In genomic region chr2:156630288-156630687, GRCm38 (mm10) we compare ENCODE assay signal across 17 mouse cellular contexts. TPM values are rescaled to one million over a fixed set of nuclear protein-coding genes. Genes with fewer than 3 reads are reported as not detected.
A peak's percentile ranks its signal among the peaks of the same experiment; 100 is the strongest.
DNase-seq lines count a peak whose midpoint lies in the region; ATAC-seq and TF ChIP-seq lines count a peak whose summit lies in the region.
"Had no signal": no experiment of that assay in that cellular context is flagged by ENCODE, and none has a peak within 500 bp of the region (broad histone marks: within the 10 kb centered on the region; RNA-seq: fewer than 3 reads in every experiment).

No protein-coding gene starts in this region.

- no peak for DNase-seq in hindbrain, postnatal 0 days (ENCODE audit: low spot score)
- DNase-seq in hindbrain, embryonic 10.5 days (ENCODE audit: low spot score), result no peak
- no peak for DNase-seq in lung, embryonic 14.5 days
- DNase-seq in lung, postnatal 14 days, result no peak
- no peak for DNase-seq in T-cell, adult 2 months (ENCODE audit: low spot score)
- DNase-seq in adrenal gland, postnatal 14 days, result no peak
- DNase-seq: adrenal gland, adult 8-10 months; cerebellum, postnatal 10 days; heart, adult 11 months; kidney, postnatal 4 days; lung, postnatal 36 days had no signal

- no peaks in the 10 kb centered on the region for H3K27me3 ChIP-seq in hindbrain, postnatal 0 days (ENCODE audit: insufficient read depth, low read length)
- H3K27me3 ChIP-seq in hindbrain, embryonic 10.5 days (ENCODE audit: insufficient read depth, poor library complexity, severe bottlenecking), result no peaks in the 10 kb centered on the region
- H3K27me3 ChIP-seq in lung, embryonic 14.5 days (ENCODE audit: insufficient read depth, low read length), result no peaks in the 10 kb centered on the region
- no peaks in the 10 kb centered on the region for H3K27me3 ChIP-seq in ES-Bruce4 (ENCODE audit: control insufficient read depth, insufficient read depth, low read length, poor library complexity, severe bottlenecking)
- H3K27me3 ChIP-seq: embryonic facial prominence, embryonic 15.5 days; stomach, embryonic 15.5 days had no signal

- H3K4me2 ChIP-seq in hindbrain, postnatal 0 days (ENCODE audit: low read depth, low read length), result no peak overlapping the region
- no peak overlapping the region for H3K4me2 ChIP-seq in lung, embryonic 14.5 days
- H3K4me2 ChIP-seq: embryonic facial prominence, embryonic 15.5 days; heart, embryonic 13.5 days; stomach, embryonic 15.5 days had no signal

- H3K27ac ChIP-seq in hindbrain, postnatal 0 days, result no peak overlapping the region
- H3K27ac ChIP-seq in hindbrain, embryonic 10.5 days, result no peak overlapping the region
- no peak overlapping the region for H3K27ac ChIP-seq in lung, embryonic 14.5 days (ENCODE audit: low read depth)
- no peak overlapping the region for H3K27ac ChIP-seq in ES-Bruce4 (ENCODE audit: insufficient read depth, low read length)
- no peak overlapping the region for H3K27ac ChIP-seq in cortical plate, adult 2 months (ENCODE audit: insufficient read depth, low read length)
- H3K27ac ChIP-seq: embryonic facial prominence, embryonic 15.5 days; heart, embryonic 13.5 days; stomach, embryonic 15.5 days had no signal

- peak; percentile 42 for TF ChIP-seq CTCF in hindbrain, postnatal 0 days (IDR thresholded peaks at IDR 0.05; ENCODE audit: low read depth)
- TF ChIP-seq CTCF in lung, embryonic 14.5 days (IDR thresholded peaks at IDR 0.05; ENCODE audit: low read depth), result peak; percentile 38
- TF ChIP-seq CTCF in ES-Bruce4 (IDR thresholded peaks at IDR 0.05; ENCODE audit: low read depth, low read length), result peak; percentile 26
- TF ChIP-seq CTCF in cortical plate, adult 2 months (IDR thresholded peaks at IDR 0.05; ENCODE audit: extremely low read depth, insufficient read depth, low read length), result 0 out of 2 replicates have a peak, but pooled peaks have one; percentile 26

- 86% methylated on average over 1 of the region's 1 CpGs for WGBS in hindbrain, postnatal 0 days
- 75% methylated on average over 1 of the region's 1 CpGs for WGBS in hindbrain, embryonic 10.5 days
- 67% methylated on average over 1 of the region's 1 CpGs for WGBS in lung, embryonic 14.5 days

- H3K4me3 ChIP-seq in hindbrain, postnatal 0 days (ENCODE audit: low read length), result no peak overlapping the region
- H3K4me3 ChIP-seq in hindbrain, embryonic 10.5 days, result no peak overlapping the region
- no peak overlapping the region for H3K4me3 ChIP-seq in lung, embryonic 14.5 days (ENCODE audit: low read depth, low read length)
- no peak overlapping the region for H3K4me3 ChIP-seq in ES-Bruce4 (ENCODE audit: low read depth, low read length)
- no peak overlapping the region for H3K4me3 ChIP-seq in cortical plate, adult 2 months (ENCODE audit: insufficient read depth, low read length)
- H3K4me3 ChIP-seq: embryonic facial prominence, embryonic 15.5 days; heart, embryonic 13.5 days; stomach, embryonic 15.5 days had no signal

- H3K36me3 ChIP-seq in hindbrain, postnatal 0 days (ENCODE audit: insufficient read depth, low read length), result no peaks in the 10 kb centered on the region
- H3K36me3 ChIP-seq in hindbrain, embryonic 10.5 days, result no peaks in the 10 kb centered on the region
- H3K36me3 ChIP-seq in lung, embryonic 14.5 days (ENCODE audit: insufficient read depth), result no peaks in the 10 kb centered on the region
- no peaks in the 10 kb centered on the region for H3K36me3 ChIP-seq in ES-Bruce4 (ENCODE audit: control insufficient read depth, insufficient read depth, low read length, poor library complexity, severe bottlenecking)
- H3K36me3 ChIP-seq: embryonic facial prominence, embryonic 15.5 days; heart, embryonic 13.5 days; stomach, embryonic 15.5 days had no signal

- no peaks in the 10 kb centered on the region for H3K4me1 ChIP-seq in hindbrain, postnatal 0 days (ENCODE audit: insufficient read depth, low read length)
- no peaks in the 10 kb centered on the region for H3K4me1 ChIP-seq in hindbrain, embryonic 10.5 days (replicated peaks)
- no peaks in the 10 kb centered on the region for H3K4me1 ChIP-seq in lung, embryonic 14.5 days (ENCODE audit: insufficient read depth)
- H3K4me1 ChIP-seq in ES-Bruce4 (ENCODE audit: control insufficient read depth, insufficient read depth, low read length), result peaks cover 2% of the 10 kb centered on the region
- peaks cover 8% of the 10 kb centered on the region for H3K4me1 ChIP-seq in cortical plate, adult 2 months (ENCODE audit: control insufficient read depth, insufficient read depth, low read length)
- H3K4me1 ChIP-seq: embryonic facial prominence, embryonic 15.5 days; stomach, embryonic 15.5 days had no signal

- no peak for TF ChIP-seq POLR2A in ES-Bruce4 (IDR thresholded peaks at IDR 0.05; ENCODE audit: insufficient read depth, low read length)
- TF ChIP-seq POLR2A in cortical plate, adult 2 months (IDR thresholded peaks at IDR 0.05; ENCODE audit: extremely low read depth, insufficient read depth, low read length), result no peak

- no peak for ATAC-seq in hindbrain, postnatal 0 days
- no peak for ATAC-seq in lung, embryonic 14.5 days (ENCODE audit: insufficient read depth)
- ATAC-seq: midbrain, embryonic 16.5 days had no signal

- no peaks in the 10 kb centered on the region for H3K9me3 ChIP-seq in hindbrain, postnatal 0 days (ENCODE audit: low read length)
- peaks cover 6% of the 10 kb centered on the region; the same call in 1 of the 2 replicates for H3K9me3 ChIP-seq in hindbrain, embryonic 10.5 days
- H3K9me3 ChIP-seq in lung, embryonic 14.5 days (ENCODE audit: low read depth, low read length), result no peaks in the 10 kb centered on the region
- H3K9me3 ChIP-seq in ES-Bruce4 (replicated peaks; ENCODE audit: control insufficient read depth, insufficient read depth, low read length, poor library complexity, severe bottlenecking), result 0 out of 2 replicates have a peak, but pooled peaks cover 4% of the 10 kb centered on the region
- H3K9me3 ChIP-seq: stomach, embryonic 15.5 days had no signal

- no peak overlapping the region for H3K9ac ChIP-seq in hindbrain, postnatal 0 days (replicated peaks; ENCODE audit: low read length)
- no peak overlapping the region for H3K9ac ChIP-seq in lung, embryonic 14.5 days
- H3K9ac ChIP-seq in ES-Bruce4 (ENCODE audit: low read depth, poor library complexity, severe bottlenecking), result no peak overlapping the region
- H3K9ac ChIP-seq: embryonic facial prominence, embryonic 15.5 days; heart, embryonic 13.5 days; stomach, embryonic 15.5 days had no signal

- TF ChIP-seq EP300 in ES-Bruce4 (IDR thresholded peaks at IDR 0.05; ENCODE audit: insufficient read depth, low read depth, low read length), result no peak

RNA-seq across cellular contexts. Expression of gene Dlgap4, which starts 16.8 kb away (rescaled TPM):
- total RNA-seq in hindbrain, postnatal 0 days (2014; rRNA removed), result 166 and 190 TPM in 2 replicates
- polyA plus RNA-seq in hindbrain, postnatal 0 days (2015; fragmentation: Nextera tagmentation; extraction: Ambion mirVana), result 168 and 173 TPM in 2 replicates
- 133 and 197 TPM in 2 replicates for polyA plus RNA-seq in hindbrain, embryonic 10.5 days (2016; fragmentation: Nextera tagmentation; extraction: Ambion mirVana)
- polyA plus RNA-seq in lung, embryonic 14.5 days (2014; fragmentation: Nextera tagmentation; extraction: Ambion mirVana), result 73.7 and 78.7 TPM in 2 replicates
- 60.6 and 79.3 TPM in 2 replicates for polyA plus RNA-seq in ES-Bruce4 (2011; ENCODE audit: insufficient read depth, insufficient read length, low read depth, missing spikeins)
- 205 and 222 TPM in 2 replicates for polyA plus RNA-seq in cortical plate, adult 2 months (2012; rRNA removed)
- 39.3 and 51.3 TPM in 2 replicates for total RNA-seq in adrenal gland, postnatal 14 days (2021)
